Mouse (Mus musculus) heart, adult 2 months (tissue): Measurements from ENCODE around the gene Tpm1. TPM values are rescaled to one million over a fixed set of nuclear protein-coding genes. Genes with fewer than 3 reads are reported as not detected.

Experiments used
- DNase-seq, 2 experiments: peaks; one replicate each; pipeline ENCODE4 v3.0.0; 2021
- H3K27ac ChIP-seq: fragments of 200-600 bp; 2 replicates; pipeline ENCODE4 v1.8.1; 2022
- H3K27me3 ChIP-seq: fragments of 200-500 bp; 2 replicates; pipeline ENCODE4 v1.6.1; 2012; ENCODE audit warnings: mild to moderate bottlenecking, low read length, inconsistent platforms, mixed read lengths; ENCODE audit not compliant: control insufficient read depth, insufficient read depth
- H3K36me3 ChIP-seq: fragments of 200-500 bp; 2 replicates; pipeline ENCODE4 v1.6.1; 2012; ENCODE audit warnings: low read length, inconsistent platforms; ENCODE audit not compliant: control insufficient read depth, insufficient read depth
- H3K4me1 ChIP-seq: fragments of 200-500 bp; 2 replicates; pipeline ENCODE4 v1.6.1; 2011; ENCODE audit warnings: low read length; ENCODE audit not compliant: control insufficient read depth, insufficient read depth
- H3K4me3 ChIP-seq: fragments of 200-600 bp; 2 replicates; pipeline ENCODE4 v1.8.1; 2022
- H3K79me2 ChIP-seq: fragments of 200-500 bp; replicated peaks from 2 replicates; pipeline ENCODE4 v1.6.1; 2012; ENCODE audit warnings: mild to moderate bottlenecking, inconsistent platforms, low read length, moderate library complexity, mixed read lengths; ENCODE audit not compliant: control insufficient read depth, insufficient read depth
- H3K9ac ChIP-seq: fragments of 200-500 bp; 2 replicates; pipeline ENCODE4 v1.6.1; 2012; ENCODE audit warnings: low read depth, mild to moderate bottlenecking, control low read depth, inconsistent platforms, low read length, mixed read lengths
- CTCF ChIP-seq: fragments of 200-600 bp; IDR thresholded peaks from 2 replicates; pipeline ENCODE4 v1.8.1; 2022; ENCODE audit warnings: antibody characterized with exemption, mild to moderate bottlenecking, moderate library complexity
- EP300 ChIP-seq: fragments of 200-500 bp; IDR thresholded peaks from 2 replicates; pipeline ENCODE4 v1.6.1; 2011; ENCODE audit warnings: low read depth, low read length, control low read depth; ENCODE audit not compliant: insufficient read depth
- POLR2A ChIP-seq: fragments of 200-500 bp; IDR thresholded peaks from 2 replicates; pipeline ENCODE4 v1.6.1; 2011; ENCODE audit warnings: mild to moderate bottlenecking, low read depth, low read length, control low read depth; ENCODE audit not compliant: insufficient read depth
- WGBS: fragments of 180-500 bp; shearing (Covaris S2); methylation state at CpG from one replicate; pipeline ENCODE4 v1.1.7; 2018; 5-methylcytosine and 5-hydroxymethylcytosine counted together
- intact Hi-C: fragments of 180-260 bp; cut with DNase I; formaldehyde crosslinking; loops from one replicate; pipeline ENCODE4 v1.15.1; 2025
- polyA plus RNA-seq: library from polyadenylated mRNA; depleted of rRNA; stranded (reverse); fragments of >200 nt; gene quantifications from 2 replicates; pipeline ENCODE4 v1.2.3, GENCODE M21; 2012
- total RNA-seq, 2 experiments: library from RNA; stranded (reverse); gene quantifications; 2 replicates each; pipeline ENCODE4 v1.2.3; 2021

Gene Tpm1
- total and polyA plus RNA-seq, 3 experiments = 5,659 to 10,380 (median 9,950) TPM

DNA sequence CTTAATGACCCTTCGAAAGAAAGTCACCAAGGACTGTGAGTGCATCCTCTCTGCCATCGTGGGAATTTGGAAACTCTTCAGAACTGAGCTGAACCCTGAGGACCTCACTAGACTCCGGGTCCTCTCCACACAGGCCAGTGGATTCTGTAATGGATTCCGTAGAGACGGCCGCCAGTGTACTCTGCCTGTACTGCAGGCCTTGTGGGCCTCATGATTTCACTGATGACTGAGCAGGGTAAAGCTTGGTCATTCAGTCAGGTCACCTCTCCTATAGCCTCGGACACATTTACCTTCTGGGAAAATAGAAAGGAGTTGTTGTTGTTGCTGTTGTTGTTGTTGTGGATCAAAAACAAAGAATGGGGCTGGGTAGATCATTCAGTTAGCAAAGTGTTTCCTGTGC is 67.1 kb downstream of the Tpm1 start:
- Histone ChIP-seq H3K79me2 (no peaks in the 10 kb centered on the region), H3K36me3 (no peaks in the 10 kb centered on the region), H3K27me3 (no peaks in the 10 kb centered on the region), H3K4me1 (no peaks in the 10 kb centered on the region), H3K4me3 (no peak overlapping the region), H3K9ac (no peak overlapping the region), H3K27ac (no peak overlapping the region)
- intact Hi-C loops = no loop called here
- TF ChIP-seq EP300 (no peak), CTCF (no peak), POLR2A (no peak)
- no peak for DNase-seq
- 80% methylated on average over 7 of the region's 7 CpGs for WGBS

DNA sequence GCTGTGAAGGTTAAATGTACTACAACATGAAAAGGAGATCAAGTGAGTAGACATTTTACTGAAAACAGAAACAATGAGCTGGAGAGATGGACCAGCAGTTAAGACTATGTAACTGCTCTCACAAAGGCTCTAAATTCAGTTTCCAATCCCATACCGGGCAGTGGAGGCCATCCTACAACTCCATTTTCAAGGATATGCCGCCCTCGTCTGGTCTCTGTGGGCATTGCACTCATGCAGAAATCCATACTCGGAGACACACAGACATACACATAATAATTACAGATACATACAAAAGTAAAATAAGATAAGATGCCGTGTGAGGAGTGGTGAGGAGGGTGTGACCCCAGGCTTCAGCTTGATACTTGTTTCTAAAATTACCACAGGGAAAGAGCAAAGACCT is 68.7 kb downstream of the Tpm1 start:
- Histone ChIP-seq H3K27me3 (no peaks in the 10 kb centered on the region), H3K27ac (no peak overlapping the region), H3K9ac (no peak overlapping the region), H3K79me2 (no peaks in the 10 kb centered on the region), H3K4me3 (no peak overlapping the region), H3K36me3 (no peaks in the 10 kb centered on the region), H3K4me1 (no peaks in the 10 kb centered on the region)
- WGBS = 9% methylated on average over 5 of the region's 5 CpGs
- DNase-seq = peak; percentile 48 to 70
- TF ChIP-seq CTCF (peak; percentile 82), POLR2A (no peak), EP300 (no peak)
- intact Hi-C loops = no loop called here

GRCm38 (mm10) chr9:66978468-66978867 is 70.7 kb downstream of the Tpm1 start:
- intact Hi-C loops = no loop called here
- no peaks in the 10 kb centered on the region for H3K36me3 ChIP-seq
- no peaks in the 10 kb centered on the region for H3K4me1 ChIP-seq
- H3K79me2 ChIP-seq = no peaks in the 10 kb centered on the region
- no peaks in the 10 kb centered on the region for H3K27me3 ChIP-seq
- no peak overlapping the region for H3K4me3 ChIP-seq
- no peak overlapping the region for H3K9ac ChIP-seq
- WGBS = 70% methylated on average over 1 of the region's 1 CpGs
- peak; percentile 14; the same call in 1 of the 2 replicates for TF ChIP-seq CTCF
- TF ChIP-seq POLR2A = no peak
- DNase-seq = no peak
- H3K27ac ChIP-seq = no peak overlapping the region

GRCm38 (mm10) chr9:66977982-66978381 is 71.2 kb downstream of the Tpm1 start:
- peak in 1 of 2 experiments; percentile 20 for DNase-seq
- H3K4me1 ChIP-seq = no peaks in the 10 kb centered on the region

GRCm38 (mm10) chr9:66977121-66977520 is 72.1 kb downstream of the Tpm1 start:
- Histone ChIP-seq H3K79me2 (no peaks in the 10 kb centered on the region), H3K4me1 (no peaks in the 10 kb centered on the region), H3K36me3 (no peaks in the 10 kb centered on the region), H3K27ac (no peak overlapping the region), H3K27me3 (no peaks in the 10 kb centered on the region), H3K4me3 (no peak overlapping the region), H3K9ac (no peak overlapping the region)
- no peak for DNase-seq
- intact Hi-C loops = no loop called here
- TF ChIP-seq EP300 = no peak
- TF ChIP-seq CTCF = no peak
- no peak for TF ChIP-seq POLR2A
- 63% methylated on average over 5 of the region's 5 CpGs for WGBS

More at GRCm38 (mm10) chr9:66977982-66978381, 71.2 kb downstream of the Tpm1 start:
- no peak overlapping the region for H3K4me3 ChIP-seq
- no peaks in the 10 kb centered on the region for H3K27me3 ChIP-seq
- no peak for TF ChIP-seq POLR2A
- TF ChIP-seq CTCF = no peak
- TF ChIP-seq EP300 = no peak
- WGBS = 84% methylated on average over 1 of the region's 1 CpGs
- H3K9ac ChIP-seq = no peak overlapping the region
- intact Hi-C loops = no loop called here
- H3K27ac ChIP-seq = no peak overlapping the region
- H3K36me3 ChIP-seq = no peaks in the 10 kb centered on the region
- no peaks in the 10 kb centered on the region for H3K79me2 ChIP-seq

- WGBS = under 1% methylated on average over 32 of the region's 32 CpGs
- TF ChIP-seq CTCF (no peak), POLR2A (peak; percentile 28; the same call in 1 of the 2 replicates), EP300 (no peak)
- intact Hi-C loops = loop anchor here (2.0 kb wide), 2 partner anchors 28 to 68 kb away; partner anchors contain the start of gene Rps27l
These were observed 74.0 kb downstream of the Tpm1 start, which contains the start of gene Lactb for GRCm38 (mm10) chr9:66975239-66975645. Gene Lactb, minus strand, starts transcription at chr9:66975484.

More at GRCm38 (mm10) chr9:66975239-66975645, 74.0 kb downstream of the Tpm1 start, which contains the start of gene Lactb:
- H3K27me3 ChIP-seq = no peaks in the 10 kb centered on the region
- H3K9ac ChIP-seq = peak within 1 kb of the TSS; percentile 86
- H3K27ac ChIP-seq = peak within 1 kb of the TSS; percentile 84
- peak within 1 kb of the TSS; percentile 92 for H3K4me3 ChIP-seq
- H3K4me1 ChIP-seq = no peaks in the 10 kb centered on the region
- no peaks in the 10 kb centered on the region for H3K79me2 ChIP-seq
- H3K36me3 ChIP-seq = no peaks in the 10 kb centered on the region
- DNase-seq = peak; percentile 95 to 96
